Mouse (Mus musculus): Measurements from ENCODE around the gene Xntrpc. TPM values are rescaled to one million over a fixed set of nuclear protein-coding genes. Genes with fewer than 3 reads are reported as not detected.

Xntrpc gene
- total and polyA plus RNA-seq, 2 experiments from 2014 or later: 0.40 to 0.47 TPM

GRCm38 (mm10) chr7:102132395-102132794 lies 66.9 kb downstream of the Xntrpc start:
- no peaks in the 10 kb centered on the region for H3K27me3 ChIP-seq (ENCODE audit: insufficient read depth, low read length)
- no peak overlapping the region for H3K4me2 ChIP-seq (ENCODE audit: low read depth, low read length)
- TF ChIP-seq CTCF (IDR thresholded peaks at IDR 0.05; ENCODE audit: low read depth): no peak
- DNase-seq (ENCODE audit: low spot score) (no peak), ATAC-seq (no peak)
- H3K9me3 ChIP-seq (ENCODE audit: low read length): no peaks in the 10 kb centered on the region
- H3K36me3 ChIP-seq (ENCODE audit: insufficient read depth, low read length): peaks cover 49% of the 10 kb centered on the region
- no peaks in the 10 kb centered on the region for H3K4me1 ChIP-seq (ENCODE audit: insufficient read depth, low read length)
- H3K9ac ChIP-seq (replicated peaks; ENCODE audit: low read length): no peak overlapping the region
- 94% methylated on average over 4 of the region's 4 CpGs for WGBS
- no peak overlapping the region for H3K27ac ChIP-seq
- H3K4me3 ChIP-seq (ENCODE audit: low read length): no peak overlapping the region

- no peak for ATAC-seq
- H3K36me3 ChIP-seq (ENCODE audit: insufficient read depth, low read length): peaks cover 40% of the 10 kb centered on the region
Measured at GRCm38 (mm10) chr7:102137464-102137863, 72.0 kb downstream of the Xntrpc start.

GRCm38 (mm10) chr7:102137898-102138297 lies 72.4 kb downstream of the Xntrpc start:
- Histone ChIP-seq H3K36me3 (ENCODE audit: insufficient read depth, low read length) (peaks cover 36% of the 10 kb centered on the region), H3K4me1 (ENCODE audit: insufficient read depth, low read length) (no peaks in the 10 kb centered on the region), H3K27ac (no peak overlapping the region), H3K4me3 (ENCODE audit: low read length) (no peak overlapping the region), H3K9ac (replicated peaks; ENCODE audit: low read length) (no peak overlapping the region), H3K4me2 (ENCODE audit: low read depth, low read length) (no peak overlapping the region), H3K9me3 (ENCODE audit: low read length) (no peaks in the 10 kb centered on the region), H3K27me3 (ENCODE audit: insufficient read depth, low read length) (no peaks in the 10 kb centered on the region)
- 97% methylated on average over 5 of the region's 5 CpGs for WGBS
- TF ChIP-seq CTCF (IDR thresholded peaks at IDR 0.05; ENCODE audit: low read depth): no peak
- DNase-seq (ENCODE audit: low spot score): no peak
- ATAC-seq: no peak

More at GRCm38 (mm10) chr7:102137464-102137863, 72.0 kb downstream of the Xntrpc start:
- H3K4me2 ChIP-seq (ENCODE audit: low read depth, low read length): no peak overlapping the region
- no peaks in the 10 kb centered on the region for H3K27me3 ChIP-seq (ENCODE audit: insufficient read depth, low read length)
- H3K27ac ChIP-seq: no peak overlapping the region
- peak; percentile 35 for DNase-seq (ENCODE audit: low spot score)
- WGBS: 92% methylated on average over 1 of the region's 1 CpGs
- peak; percentile 66 for TF ChIP-seq CTCF (IDR thresholded peaks at IDR 0.05; ENCODE audit: low read depth)
- no peak overlapping the region for H3K9ac ChIP-seq (replicated peaks; ENCODE audit: low read length)
- H3K9me3 ChIP-seq (ENCODE audit: low read length): no peaks in the 10 kb centered on the region
- no peaks in the 10 kb centered on the region for H3K4me1 ChIP-seq (ENCODE audit: insufficient read depth, low read length)
- no peak overlapping the region for H3K4me3 ChIP-seq (ENCODE audit: low read length)

Other genes starting within 250 kb of the Xntrpc start
- gene Phox2a, start 247.4 kb upstream of the Xntrpc start, total RNA-seq (2014; rRNA removed): 3.7 and 4.5 TPM in 2 replicates
- gene Phox2a, start 247.4 kb upstream of the Xntrpc start, polyA plus RNA-seq (2015; fragmentation: Nextera tagmentation; extraction: Ambion mirVana): 2.0 and 2.1 TPM in 2 replicates
- gene Inppl1, start 227.5 kb upstream of the Xntrpc start, total RNA-seq (2014; rRNA removed): 28.2 and 30.0 TPM in 2 replicates
- gene Inppl1, start 227.5 kb upstream of the Xntrpc start, polyA plus RNA-seq (2015; fragmentation: Nextera tagmentation; extraction: Ambion mirVana): 10.3 and 14.3 TPM in 2 replicates
- 1.8 and 7.1 TPM in 2 replicates for gene Folr2, start 208.5 kb upstream of the Xntrpc start, total RNA-seq (2014; rRNA removed)
- 2.2 and 2.3 TPM in 2 replicates for gene Folr2, start 208.5 kb upstream of the Xntrpc start, polyA plus RNA-seq (2015; fragmentation: Nextera tagmentation; extraction: Ambion mirVana)
- gene Anapc15, start 202.0 kb upstream of the Xntrpc start, total RNA-seq (2014; rRNA removed): 49.3 and 59.8 TPM in 2 replicates
- gene Anapc15, start 202.0 kb upstream of the Xntrpc start, polyA plus RNA-seq (2015; fragmentation: Nextera tagmentation; extraction: Ambion mirVana): 65.1 and 67.3 TPM in 2 replicates
- 19.3 and 28.8 TPM in 2 replicates for gene Folr1, start 194.9 kb upstream of the Xntrpc start, total RNA-seq (2014; rRNA removed)
- gene Folr1, start 194.9 kb upstream of the Xntrpc start, polyA plus RNA-seq (2015; fragmentation: Nextera tagmentation; extraction: Ambion mirVana): 78.5 and 93.8 TPM in 2 replicates
- gene Lamtor1, start 159.8 kb upstream of the Xntrpc start, total RNA-seq (2014; rRNA removed): 130 and 156 TPM in 2 replicates
- gene Lamtor1, start 159.8 kb upstream of the Xntrpc start, polyA plus RNA-seq (2015; fragmentation: Nextera tagmentation; extraction: Ambion mirVana): 167 and 181 TPM in 2 replicates
- 0.52 TPM in 1 of 2 replicates, not detected in the other for gene Tomt, start 159.4 kb upstream of the Xntrpc start, total RNA-seq (2014; rRNA removed)
- 0.16 and 0.49 TPM in 2 replicates for gene Tomt, start 159.4 kb upstream of the Xntrpc start, polyA plus RNA-seq (2015; fragmentation: Nextera tagmentation; extraction: Ambion mirVana)
- 5.2 and 6.5 TPM in 2 replicates for gene Lrrc51, start 131.8 kb upstream of the Xntrpc start, total RNA-seq (2014; rRNA removed)
- gene Lrrc51, start 131.8 kb upstream of the Xntrpc start, polyA plus RNA-seq (2015; fragmentation: Nextera tagmentation; extraction: Ambion mirVana): 9.7 and 12.1 TPM in 2 replicates
- 82.9 and 89.3 TPM in 2 replicates for gene Numa1, start 131.6 kb upstream of the Xntrpc start, total RNA-seq (2014; rRNA removed)
- gene Numa1, start 131.6 kb upstream of the Xntrpc start, polyA plus RNA-seq (2015; fragmentation: Nextera tagmentation; extraction: Ambion mirVana): 24.4 and 26.5 TPM in 2 replicates
- gene Il18bp, start 47.0 kb upstream of the Xntrpc start, total RNA-seq (2014; rRNA removed): 7.1 and 14.7 TPM in 2 replicates
- 3.0 and 3.3 TPM in 2 replicates for gene Il18bp, start 47.0 kb upstream of the Xntrpc start, polyA plus RNA-seq (2015; fragmentation: Nextera tagmentation; extraction: Ambion mirVana)
- gene Rnf121, start 244 bp upstream of the Xntrpc start, total RNA-seq (2014; rRNA removed): 28.8 and 31.7 TPM in 2 replicates
- gene Rnf121, start 244 bp upstream of the Xntrpc start, polyA plus RNA-seq (2015; fragmentation: Nextera tagmentation; extraction: Ambion mirVana): 22.6 and 23.8 TPM in 2 replicates
- gene Xndc1, start 202 bp upstream of the Xntrpc start, total RNA-seq (2014; rRNA removed): 16.2 and 22.6 TPM in 2 replicates
- 15.8 and 19.0 TPM in 2 replicates for gene Xndc1, start 202 bp upstream of the Xntrpc start, polyA plus RNA-seq (2015; fragmentation: Nextera tagmentation; extraction: Ambion mirVana)
- gene Trpc2, start 17.4 kb downstream of the Xntrpc start, total RNA-seq (2014; rRNA removed): 2.5 TPM in 1 of 2 replicates, not detected in the other
- 0.09 TPM in 1 of 2 replicates, not detected in the other for gene Trpc2, start 17.4 kb downstream of the Xntrpc start, polyA plus RNA-seq (2015; fragmentation: Nextera tagmentation; extraction: Ambion mirVana)
- 0.10 and 2.3 TPM in 2 replicates for gene Art1, start 36.0 kb downstream of the Xntrpc start, total RNA-seq (2014; rRNA removed)
- 0.39 and 0.44 TPM in 2 replicates for gene Art1, start 36.0 kb downstream of the Xntrpc start, polyA plus RNA-seq (2015; fragmentation: Nextera tagmentation; extraction: Ambion mirVana)
- 0.32 TPM in 1 of 2 replicates, not detected in the other for gene Art5, start 43.8 kb downstream of the Xntrpc start, total RNA-seq (2014; rRNA removed)
- 0.19 and 0.21 TPM in 2 replicates for gene Art5, start 43.8 kb downstream of the Xntrpc start, polyA plus RNA-seq (2015; fragmentation: Nextera tagmentation; extraction: Ambion mirVana)
- not detected in 2 replicates for gene Chrna10, start 51.1 kb downstream of the Xntrpc start, total RNA-seq (2014; rRNA removed)
- 0.08 TPM in 1 of 2 replicates, not detected in the other for gene Chrna10, start 51.1 kb downstream of the Xntrpc start, polyA plus RNA-seq (2015; fragmentation: Nextera tagmentation; extraction: Ambion mirVana)
- 33.9 and 37.1 TPM in 2 replicates for gene Nup98, start 144.5 kb downstream of the Xntrpc start, total RNA-seq (2014; rRNA removed)
- 11.0 and 11.2 TPM in 2 replicates for gene Nup98, start 144.5 kb downstream of the Xntrpc start, polyA plus RNA-seq (2015; fragmentation: Nextera tagmentation; extraction: Ambion mirVana)
- gene Pgap2, start 144.5 kb downstream of the Xntrpc start, total RNA-seq (2014; rRNA removed): 50.0 and 73.0 TPM in 2 replicates
- gene Pgap2, start 144.5 kb downstream of the Xntrpc start, polyA plus RNA-seq (2015; fragmentation: Nextera tagmentation; extraction: Ambion mirVana): 59.3 and 61.7 TPM in 2 replicates
- 12.8 and 17.0 TPM in 2 replicates for gene Rhog, start 190.3 kb downstream of the Xntrpc start, total RNA-seq (2014; rRNA removed)
- gene Rhog, start 190.3 kb downstream of the Xntrpc start, polyA plus RNA-seq (2015; fragmentation: Nextera tagmentation; extraction: Ambion mirVana): 22.1 and 22.6 TPM in 2 replicates
- 32.9 and 34.6 TPM in 2 replicates for gene Stim1, start 202.1 kb downstream of the Xntrpc start, total RNA-seq (2014; rRNA removed)
- gene Stim1, start 202.1 kb downstream of the Xntrpc start, polyA plus RNA-seq (2015; fragmentation: Nextera tagmentation; extraction: Ambion mirVana): 17.5 and 17.9 TPM in 2 replicates